Mouse (Mus musculus): ENCODE results near the gene Lmtk3.

The Lmtk3 gene

DNA sequence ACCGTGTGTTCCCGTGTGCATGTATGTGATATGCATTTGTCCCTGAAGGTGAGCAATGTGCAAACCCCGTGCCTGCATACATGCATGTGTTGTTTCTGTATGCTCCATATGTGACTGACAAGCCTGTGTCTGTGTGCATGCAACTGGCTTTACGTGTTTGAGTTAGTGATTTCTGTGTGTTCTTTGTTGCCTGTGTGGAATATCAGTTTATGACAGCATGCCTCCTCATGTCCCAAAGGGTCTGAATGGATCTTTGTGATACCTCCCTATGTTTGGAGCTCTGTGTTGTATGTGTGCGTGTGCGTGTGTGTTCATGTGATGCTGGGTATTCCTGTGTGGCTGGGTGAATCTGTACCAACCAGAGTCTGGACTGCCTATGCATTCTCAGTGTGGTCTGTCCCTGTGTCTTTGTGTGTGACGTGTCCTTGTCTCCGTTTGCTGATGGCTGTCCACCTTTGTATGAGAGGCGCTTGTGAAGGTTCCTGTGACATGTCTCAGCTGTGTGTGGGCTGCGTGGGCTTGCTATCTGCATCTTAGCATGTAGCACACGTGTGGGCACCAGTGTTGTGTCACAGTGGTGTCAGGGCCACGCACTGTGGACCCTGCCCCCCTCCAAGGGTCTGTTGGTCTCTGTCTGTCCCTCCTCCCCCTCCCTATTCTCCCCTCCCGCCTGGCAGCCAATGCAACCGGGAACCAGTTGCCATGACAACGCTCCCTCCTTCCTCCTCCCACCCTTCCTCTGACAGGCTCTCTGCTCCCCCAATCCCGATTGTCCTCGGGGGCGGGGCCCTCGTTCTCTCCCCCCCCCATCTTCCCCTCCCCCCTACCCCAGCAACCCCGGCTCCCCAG is 1.2 kb downstream of the Lmtk3 start, which contains the start of gene Sult2b1:
Gene Sult2b1 (minus strand): TSS at position 146 of the 849 bp plus-strand sequence.
- peak; percentile 89 for DNase-seq (ENCODE audit: low spot score)

DNA sequence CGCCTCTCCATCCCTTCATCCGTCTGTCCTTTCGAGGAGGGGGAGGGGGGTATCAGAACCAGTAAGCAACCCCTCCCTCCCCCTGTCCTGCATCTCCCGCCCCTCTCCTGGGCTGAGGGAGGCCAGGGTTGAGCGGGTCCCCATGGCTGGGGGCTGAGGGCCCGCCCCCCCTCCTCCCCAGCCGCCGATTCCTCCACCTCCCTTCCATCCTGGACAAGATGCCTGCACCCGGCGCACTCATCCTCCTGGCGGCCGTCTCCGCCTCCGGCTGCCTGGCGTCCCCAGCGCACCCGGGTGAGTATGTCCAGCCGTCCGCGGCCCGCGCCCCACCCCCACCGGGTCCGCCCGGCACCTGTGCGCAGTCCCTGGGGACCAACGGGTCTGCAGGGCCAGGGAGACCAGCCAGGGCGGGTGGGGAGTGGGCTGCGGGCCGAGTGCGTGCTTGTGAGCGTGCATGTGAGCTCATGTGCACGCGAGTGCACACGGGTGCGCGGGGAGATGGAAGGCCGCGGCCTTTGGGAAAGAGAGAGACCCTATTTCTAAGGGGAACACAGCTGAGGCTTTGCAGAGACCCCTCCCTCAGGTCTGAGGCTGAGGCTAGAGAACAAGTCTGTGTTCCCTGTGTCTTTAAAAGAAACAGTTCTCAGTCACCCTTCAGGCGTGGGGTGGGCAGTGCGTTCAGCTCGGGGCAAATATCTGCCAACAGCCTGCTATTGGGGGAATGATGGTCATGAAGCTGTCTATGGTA is 2.0 kb downstream of the Lmtk3 start:
- peak; percentile 83 for DNase-seq (ENCODE audit: low spot score)

DNA sequence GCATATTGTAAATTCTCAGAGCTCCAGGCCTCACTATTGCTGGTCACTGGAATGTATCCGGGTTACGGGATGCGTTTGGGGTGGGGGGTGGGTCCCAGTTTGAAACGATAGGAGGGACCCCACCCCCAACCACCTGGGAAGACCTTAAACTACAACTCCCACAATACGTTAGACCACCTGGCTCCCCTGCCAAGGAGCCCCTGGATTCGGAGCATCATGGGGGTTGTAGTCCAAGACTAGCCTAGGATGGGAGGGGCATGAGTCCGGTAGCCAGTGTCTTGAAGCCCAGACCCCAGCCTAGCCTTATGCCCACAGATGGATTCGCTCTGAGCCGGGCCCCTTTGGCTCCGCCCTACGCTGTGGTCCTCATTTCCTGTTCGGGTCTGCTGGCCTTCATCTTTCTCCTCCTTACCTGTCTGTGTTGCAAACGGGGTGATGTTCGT is 2.6 kb downstream of the Lmtk3 start:
- peak; percentile 54 for DNase-seq (ENCODE audit: low spot score)

DNA sequence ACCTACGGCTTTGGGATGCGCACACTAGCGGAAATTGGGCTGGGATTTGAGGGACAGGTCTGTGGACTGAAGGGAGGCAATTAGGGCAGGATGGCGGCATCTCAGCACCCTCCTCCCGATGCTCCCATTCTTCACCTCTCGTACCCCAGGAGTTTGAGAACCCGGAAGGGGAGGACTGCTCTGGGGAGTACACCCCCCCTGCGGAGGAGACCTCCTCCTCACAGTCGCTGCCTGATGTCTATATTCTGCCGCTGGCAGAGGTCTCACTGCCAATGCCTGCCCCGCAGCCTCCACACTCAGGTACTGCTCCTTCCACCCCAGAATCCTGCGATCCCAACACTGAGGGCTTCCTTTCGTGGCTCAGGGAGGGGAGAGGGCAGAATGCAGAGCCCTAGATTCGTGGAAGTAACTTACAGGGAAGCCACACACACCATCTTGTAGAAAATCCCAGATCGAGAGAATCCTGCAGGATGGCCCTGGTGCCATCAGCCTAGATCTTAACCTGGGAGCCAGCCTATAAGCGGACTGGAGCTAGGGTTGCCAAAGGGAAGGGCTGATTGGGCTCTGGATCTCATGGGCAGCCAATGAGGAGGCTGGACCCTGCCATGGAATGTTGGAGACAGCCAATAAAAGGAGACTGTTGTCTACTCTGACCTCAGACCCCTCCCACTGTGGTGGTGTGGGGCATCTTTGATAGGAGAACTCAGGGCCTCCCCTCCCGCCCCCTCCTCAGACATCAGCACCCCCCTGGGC is 3.3 kb downstream of the Lmtk3 start:
- DNase-seq (ENCODE audit: low spot score) = no peak

DNA sequence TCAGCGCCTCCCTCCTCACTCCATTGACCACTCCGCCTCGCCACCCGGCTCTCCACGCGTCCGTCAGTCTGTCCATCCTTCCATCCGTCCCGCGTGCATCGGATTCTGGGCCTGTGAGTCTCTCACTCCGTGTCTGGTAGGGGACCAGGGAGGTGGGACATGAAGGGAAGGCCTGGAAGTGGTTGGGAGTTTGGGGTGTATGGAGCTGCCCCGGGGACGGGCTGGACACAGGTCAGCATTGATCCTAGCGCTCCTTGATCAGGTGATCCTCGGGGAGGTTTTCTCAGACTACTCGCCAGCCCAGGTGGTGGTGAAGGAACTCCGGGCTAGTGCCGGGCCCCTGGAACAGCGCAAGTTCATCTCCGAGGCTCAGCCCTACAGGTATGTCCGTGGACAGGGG is 4.1 kb downstream of the Lmtk3 start:
- no peak for DNase-seq (ENCODE audit: low spot score)

DNA sequence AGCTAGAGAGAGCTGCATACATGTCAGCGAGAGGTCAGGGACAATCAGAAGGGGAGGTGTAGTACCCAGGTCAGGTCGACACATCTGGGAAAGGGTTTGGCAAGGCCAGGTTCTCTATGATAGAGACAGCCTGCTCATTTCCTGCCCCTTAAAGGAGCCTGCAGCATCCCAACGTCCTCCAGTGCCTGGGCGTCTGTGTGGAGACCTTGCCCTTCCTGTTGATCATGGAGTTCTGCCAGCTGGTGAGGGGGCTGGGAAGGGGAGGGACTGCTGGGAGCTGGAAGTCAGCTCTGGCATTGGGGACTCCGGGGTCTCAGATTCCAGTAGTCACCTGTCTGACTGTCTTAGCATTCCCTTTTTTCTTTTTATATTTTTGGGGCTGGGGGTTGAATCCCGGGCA is 7.2 kb downstream of the Lmtk3 start:
- no peak for DNase-seq (ENCODE audit: low spot score)

DNA sequence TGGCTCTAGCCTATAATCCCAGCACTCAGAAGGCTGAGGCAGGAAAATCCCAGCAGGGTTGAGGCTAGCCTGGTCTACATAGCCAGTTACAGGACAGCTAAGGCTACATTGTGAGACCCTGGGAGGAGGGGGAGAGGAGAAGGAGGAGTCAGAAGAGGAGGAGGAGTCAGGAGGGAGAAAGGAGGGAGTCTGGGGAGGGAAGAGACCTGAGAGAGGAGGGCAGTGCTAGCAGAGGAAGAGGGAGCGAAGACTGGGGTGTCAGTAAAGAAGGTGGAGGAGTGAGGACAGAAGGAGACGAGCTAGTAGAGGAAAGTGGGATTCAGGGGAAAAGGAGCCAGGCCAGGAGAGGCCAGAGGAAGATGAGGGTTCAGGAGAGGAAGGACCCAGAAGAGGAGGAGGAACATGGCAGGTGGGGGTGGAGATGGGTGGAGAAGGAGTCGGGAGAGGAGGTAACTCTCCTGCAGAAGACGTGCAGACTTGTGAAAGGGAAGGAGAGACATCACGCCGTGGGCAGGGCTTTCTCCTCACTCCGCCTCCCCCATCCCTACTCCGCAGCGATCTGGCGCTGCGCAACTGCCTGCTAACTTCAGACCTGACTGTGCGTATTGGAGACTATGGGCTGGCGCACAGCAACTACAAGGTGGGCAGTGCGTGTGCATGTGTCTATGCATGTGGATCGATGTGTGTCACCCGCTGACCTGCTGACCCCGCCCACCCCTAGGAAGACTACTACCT is 8.4 kb downstream of the Lmtk3 start:
- DNase-seq (ENCODE audit: low spot score) = no peak

DNA sequence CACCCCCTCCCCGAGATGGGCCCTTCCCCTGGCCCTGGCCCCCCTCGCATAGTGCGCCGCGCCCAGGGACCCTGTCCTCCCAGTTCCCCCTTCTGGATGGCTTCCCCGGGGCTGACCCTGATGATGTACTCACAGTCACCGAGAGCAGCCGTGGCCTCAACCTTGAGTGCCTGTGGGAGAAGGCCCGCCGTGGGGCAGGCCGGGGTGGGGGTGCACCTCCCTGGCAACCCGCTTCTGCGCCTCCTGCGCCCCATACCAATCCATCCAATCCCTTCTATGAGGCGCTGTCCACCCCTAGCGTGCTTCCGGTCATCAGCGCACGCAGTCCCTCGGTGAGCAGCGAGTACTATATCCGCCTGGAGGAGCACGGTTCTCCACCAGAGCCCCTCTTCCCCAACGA is 9.7 kb downstream of the Lmtk3 start:
- no peak for DNase-seq (ENCODE audit: low spot score)

DNA sequence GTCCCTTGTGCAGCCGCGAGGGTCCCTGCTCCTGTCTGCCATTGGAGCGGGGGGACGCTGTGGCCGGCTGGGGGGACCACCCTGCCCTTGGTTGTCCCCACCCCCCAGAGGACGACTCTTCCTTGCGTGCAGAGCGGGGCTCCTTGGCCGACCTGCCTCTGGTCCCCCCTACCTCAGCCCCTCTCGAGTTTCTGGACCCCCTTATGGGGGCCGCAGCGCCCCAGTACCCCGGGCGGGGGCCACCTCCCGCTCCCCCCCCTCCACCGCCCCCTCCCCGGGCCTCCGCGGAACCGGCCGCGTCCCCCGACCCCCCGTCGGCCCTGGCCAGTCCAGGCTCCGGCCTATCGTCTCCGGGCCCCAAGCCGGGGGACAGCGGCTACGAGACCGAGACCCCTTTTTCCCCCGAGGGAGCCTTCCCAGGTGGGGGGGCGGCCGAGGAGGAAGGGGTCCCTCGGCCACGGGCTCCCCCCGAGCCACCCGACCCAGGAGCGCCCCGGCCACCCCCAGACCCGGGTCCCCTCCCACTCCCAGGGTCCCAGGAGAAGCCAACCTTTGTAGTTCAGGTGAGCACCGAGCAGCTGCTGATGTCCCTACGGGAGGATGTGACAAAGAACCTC is 10.5 kb downstream of the Lmtk3 start:
- DNase-seq (ENCODE audit: low spot score) = no peak

DNA sequence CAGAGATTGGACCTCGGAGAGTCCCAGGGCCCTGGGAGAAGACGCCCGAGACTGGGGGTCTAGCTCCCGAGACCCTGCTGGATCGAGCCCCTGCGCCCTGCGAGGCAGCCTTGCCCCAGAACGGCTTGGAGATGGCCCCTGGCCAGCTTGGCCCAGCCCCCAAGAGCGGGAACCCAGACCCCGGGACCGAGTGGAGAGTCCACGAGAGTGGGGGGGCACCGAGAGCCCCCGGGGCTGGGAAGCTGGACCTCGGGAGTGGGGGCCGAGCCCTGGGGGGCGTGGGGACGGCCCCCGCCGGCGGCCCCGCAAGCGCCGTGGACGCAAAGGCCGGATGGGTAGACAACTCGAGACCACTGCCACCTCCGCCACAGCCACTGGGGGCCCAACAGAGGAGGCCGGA is 11.4 kb downstream of the Lmtk3 start:
- DNase-seq (ENCODE audit: low spot score) = no peak

DNA sequence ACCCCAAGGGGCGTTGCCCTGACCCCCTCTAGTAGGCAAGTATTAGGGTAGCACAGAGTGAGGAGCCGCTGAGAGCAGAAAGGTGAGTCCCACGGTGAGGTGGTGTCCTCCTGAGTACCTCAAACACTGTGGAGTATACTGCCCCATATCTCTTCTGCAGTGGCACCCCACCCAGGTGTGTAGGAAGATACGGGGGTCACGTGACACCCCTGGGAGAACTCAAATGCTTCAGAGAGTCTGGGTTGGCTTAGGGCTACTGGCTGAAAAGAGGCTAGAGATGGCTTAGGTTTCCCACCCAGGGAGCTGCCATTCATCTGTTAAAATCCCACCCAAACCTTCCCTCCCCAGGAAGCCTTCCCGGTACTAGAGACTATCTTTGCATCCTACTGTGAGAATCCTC is 13.4 kb downstream of the Lmtk3 start:
- DNase-seq (ENCODE audit: low spot score) = no peak

DNA sequence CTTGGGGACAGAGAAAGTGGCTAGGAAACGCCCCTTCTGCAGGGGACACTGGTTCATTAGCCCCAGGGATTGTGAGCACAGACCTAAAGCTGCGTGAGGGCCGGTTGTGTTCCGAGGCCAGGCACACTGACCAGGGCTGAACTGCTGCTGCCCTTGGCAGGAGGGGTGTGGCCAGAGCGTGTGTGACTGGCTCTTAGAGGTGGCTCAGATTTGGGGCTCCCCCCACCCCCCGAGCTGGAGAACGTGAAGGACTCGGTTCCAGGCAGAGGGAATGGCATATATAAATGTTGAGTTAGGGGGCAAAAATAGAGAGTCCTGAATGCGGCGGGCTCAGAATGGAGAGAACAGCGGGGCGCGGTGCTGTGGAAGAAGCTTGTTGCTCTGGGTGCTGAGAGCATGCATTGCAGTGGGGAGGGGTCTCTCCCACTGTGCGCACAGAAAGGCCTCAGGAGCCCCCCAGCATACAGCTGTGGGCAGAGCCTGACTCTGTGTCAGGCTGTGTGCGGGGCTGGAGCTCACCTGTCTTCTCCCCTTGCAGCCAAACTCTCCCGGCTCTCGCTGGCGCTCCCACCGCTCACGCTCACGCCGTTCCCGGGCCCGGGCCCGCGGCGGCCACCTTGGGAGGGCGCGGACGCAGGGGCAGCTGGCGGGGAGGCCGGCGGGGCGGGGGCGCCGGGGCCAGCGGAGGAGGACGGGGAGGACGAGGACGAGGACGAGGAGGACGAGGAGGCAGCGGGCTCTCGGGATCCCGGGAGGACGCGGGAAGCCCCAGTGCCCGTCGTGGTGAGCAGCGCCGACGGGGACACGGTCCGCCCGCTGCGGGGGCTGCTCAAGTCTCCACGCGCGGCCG is 14.3 kb downstream of the Lmtk3 start:
- DNase-seq (ENCODE audit: low spot score) = no peak

DNA sequence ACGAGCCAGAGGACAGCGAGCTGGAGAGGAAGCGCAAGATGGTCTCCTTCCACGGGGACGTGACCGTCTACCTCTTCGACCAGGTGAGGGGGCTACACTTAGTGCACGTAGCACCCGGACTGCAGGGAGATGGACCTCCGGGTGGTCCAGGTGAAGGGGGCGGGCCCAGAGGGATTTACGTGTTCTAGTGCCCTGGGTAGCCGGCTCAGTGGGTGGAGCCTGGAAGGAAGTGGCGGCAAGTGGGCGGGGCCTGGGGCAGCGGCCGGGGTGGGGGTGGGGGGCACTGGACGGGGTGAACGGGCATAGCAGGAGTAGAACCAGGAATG is 14.9 kb downstream of the Lmtk3 start:
- DNase-seq (ENCODE audit: low spot score) = no peak

DNA sequence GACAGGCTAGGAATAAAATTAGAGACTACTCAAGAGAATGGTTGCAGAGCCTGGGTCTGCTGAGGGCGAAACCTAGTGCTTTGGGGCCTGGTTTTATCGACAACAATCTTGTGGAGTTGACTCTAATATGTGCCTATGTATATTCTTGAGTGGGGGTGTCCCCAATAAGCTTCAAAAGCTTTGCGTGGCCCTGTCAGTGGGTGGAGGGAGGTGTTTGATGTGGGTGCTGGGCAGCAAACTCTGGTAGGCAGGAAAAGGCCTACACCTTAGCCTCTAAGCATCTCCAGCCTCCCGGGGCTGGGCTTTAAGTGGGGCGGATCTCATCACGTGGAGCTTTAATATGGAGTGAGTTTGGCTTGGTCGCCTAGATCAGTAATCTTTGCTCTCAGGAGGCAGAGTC is 15.4 kb downstream of the Lmtk3 start:
- no peak for DNase-seq (ENCODE audit: low spot score)

DNA sequence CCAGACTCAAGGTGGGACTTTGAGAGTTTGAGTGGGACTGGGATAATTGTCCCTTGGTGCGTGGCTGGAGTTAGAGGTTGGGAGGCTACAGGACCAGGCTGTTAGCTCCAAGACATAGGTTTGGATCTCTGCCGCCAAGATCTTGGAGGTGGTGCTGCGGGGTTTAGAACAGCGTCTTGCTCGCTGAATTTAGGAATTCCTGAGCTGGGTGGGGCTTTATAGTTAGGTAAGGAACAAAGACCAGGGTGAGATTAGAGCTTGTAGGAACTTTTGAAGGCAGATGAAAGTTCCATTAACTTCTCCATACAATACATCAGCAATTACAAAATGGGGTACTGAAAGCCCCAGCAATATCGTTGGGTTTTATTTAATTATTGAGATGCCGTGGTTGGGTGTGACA is 16.5 kb downstream of the Lmtk3 start:
- no peak for DNase-seq (ENCODE audit: low spot score)

DNA sequence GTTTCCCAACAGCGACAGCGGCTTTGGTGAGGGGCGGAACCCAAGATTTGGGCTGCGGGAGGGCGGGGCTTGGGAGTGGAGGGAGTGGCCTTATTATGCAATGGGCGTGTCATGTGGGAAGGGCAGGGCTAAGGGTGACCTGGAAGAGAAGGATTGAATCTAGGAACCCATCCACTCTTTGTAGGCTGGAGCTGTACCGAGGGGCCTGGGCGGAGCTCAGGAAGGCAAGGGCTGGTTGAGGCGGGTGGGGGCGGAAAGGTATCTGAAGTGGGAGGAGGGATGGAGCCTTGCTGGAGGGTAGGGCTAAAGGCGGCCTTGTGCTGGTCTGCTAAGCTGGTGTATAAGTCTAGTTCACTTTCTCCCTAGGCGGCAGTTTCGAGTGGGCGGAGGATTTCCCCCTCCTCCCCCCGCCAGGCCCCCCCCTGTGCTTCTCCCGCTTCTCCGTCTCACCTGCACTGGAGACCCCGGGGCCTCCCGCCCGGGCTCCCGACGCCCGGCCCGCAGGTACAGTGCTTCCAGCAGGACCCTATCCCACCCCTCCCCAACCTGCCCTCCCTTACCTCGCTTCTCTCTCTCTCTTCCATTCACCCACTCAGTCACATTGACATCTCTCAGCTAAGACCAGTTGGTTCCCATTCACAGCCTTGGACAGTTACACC is 17.1 kb downstream of the Lmtk3 start:
- DNase-seq (ENCODE audit: low spot score) = no peak

DNA sequence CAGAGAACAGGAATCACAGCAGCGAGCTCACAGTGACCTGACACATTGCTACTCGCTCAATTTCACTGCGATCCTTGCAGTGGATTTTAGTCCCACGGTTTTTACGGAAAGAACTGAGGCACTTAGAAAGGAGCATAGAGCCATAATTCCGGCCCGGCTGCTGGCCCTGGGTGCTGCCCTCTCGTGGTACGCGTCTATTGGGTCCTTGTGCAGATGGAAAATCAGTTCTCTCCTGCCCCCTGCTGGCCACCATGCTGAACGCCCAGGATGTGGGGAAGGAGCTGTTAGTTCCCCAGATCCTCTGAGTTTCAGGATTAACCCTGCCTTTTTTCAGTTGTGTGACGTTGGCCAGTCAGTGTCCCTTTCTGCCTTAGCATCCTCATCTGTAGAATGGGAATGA is 17.8 kb downstream of the Lmtk3 start:
- peak; percentile 88 for DNase-seq (ENCODE audit: low spot score)

DNA sequence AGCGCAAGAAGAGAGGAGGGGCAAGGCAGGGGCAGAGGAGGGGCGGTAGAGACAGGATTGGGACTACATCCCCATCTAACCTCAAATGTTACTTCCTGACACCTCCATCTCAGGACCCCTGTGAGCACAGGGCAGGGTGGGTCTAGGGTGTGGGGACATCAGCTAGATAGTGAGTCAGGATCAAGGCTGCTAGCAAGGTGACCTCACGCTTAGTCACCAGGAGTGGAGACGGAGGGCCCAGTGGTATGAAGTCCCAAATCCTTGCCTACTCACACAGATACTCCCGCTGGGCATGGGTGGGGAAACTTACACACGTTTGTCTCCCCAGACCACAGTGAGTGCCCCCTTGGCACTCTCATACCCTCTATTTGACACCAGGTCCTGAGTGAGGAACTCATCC is 19.0 kb downstream of the Lmtk3 start:
- DNase-seq (ENCODE audit: low spot score) = no peak

DNA sequence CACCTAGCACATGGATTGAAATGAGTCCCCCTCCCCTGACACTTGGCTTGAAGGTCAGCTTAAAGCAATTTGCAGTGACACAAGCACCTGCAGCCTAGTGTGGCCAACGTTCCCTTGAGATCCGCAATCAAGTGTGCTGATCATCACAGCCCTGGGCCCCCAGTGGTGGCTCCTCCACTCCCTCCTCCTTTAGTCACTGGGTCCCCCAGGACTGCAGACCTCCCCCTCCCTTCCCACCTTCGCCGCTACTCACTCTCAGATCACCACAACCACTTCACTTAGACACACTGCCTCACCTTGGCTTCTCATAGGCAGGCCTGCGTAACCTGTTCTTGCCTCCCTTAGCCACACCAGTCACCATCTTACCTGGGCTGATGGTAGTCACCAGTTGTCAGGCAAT is 22.4 kb downstream of the Lmtk3 start:
- DNase-seq (ENCODE audit: low spot score) = no peak

DNA sequence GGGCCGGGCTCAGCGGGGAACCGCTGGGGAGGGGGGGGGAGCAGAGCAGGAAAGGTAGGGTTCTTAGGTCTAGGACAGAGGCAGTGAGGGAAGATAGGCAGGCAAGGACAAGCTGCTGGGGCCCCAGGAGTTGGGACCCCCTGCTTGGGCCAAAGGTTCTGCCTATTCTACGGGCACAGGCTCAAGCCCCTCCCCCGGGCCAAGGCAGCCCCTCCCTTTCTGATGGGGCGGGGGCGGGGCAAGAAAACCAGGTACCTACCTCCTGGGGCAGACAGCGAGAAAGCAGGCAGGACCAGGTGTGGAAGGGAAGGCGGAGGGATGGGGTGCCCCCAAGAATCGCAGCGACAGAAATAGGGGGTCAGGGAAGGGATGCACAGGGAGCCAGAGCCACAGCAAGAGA is 24.9 kb downstream of the Lmtk3 start:
- DNase-seq (ENCODE audit: low spot score) = no peak

All from MN1 (cell line).